Mouse (Mus musculus) erythroblast, embryonic 14.5 days (primary cell): ENCODE data around the gene Sec24b.

Experiments
- GATA1 ChIP-seq: IDR thresholded peaks from 2 replicates; pipeline ENCODE4 v1.6.1; 2012; ENCODE audit warnings: low read length, inconsistent platforms, mixed read lengths
- TAL1 ChIP-seq: IDR thresholded peaks from 3 replicates; pipeline ENCODE4 v1.6.1; 2012; ENCODE audit warnings: low read length, inconsistent platforms, mixed read lengths

- no peak for TF ChIP-seq GATA1
- no peak for TF ChIP-seq TAL1
Observed at GRCm38 (mm10) chr3:130071918-130072317, 10.6 kb upstream of the Sec24b start.
